Mouse (Mus musculus): Measurements from ENCODE around the gene Gm10142.
"Not testable (repeated sequence)": the region's sequence is repeated elsewhere in the genome, so short reads cannot be mapped to it uniquely, and the experiment has no call there.

The Gm10142 gene

DNA sequence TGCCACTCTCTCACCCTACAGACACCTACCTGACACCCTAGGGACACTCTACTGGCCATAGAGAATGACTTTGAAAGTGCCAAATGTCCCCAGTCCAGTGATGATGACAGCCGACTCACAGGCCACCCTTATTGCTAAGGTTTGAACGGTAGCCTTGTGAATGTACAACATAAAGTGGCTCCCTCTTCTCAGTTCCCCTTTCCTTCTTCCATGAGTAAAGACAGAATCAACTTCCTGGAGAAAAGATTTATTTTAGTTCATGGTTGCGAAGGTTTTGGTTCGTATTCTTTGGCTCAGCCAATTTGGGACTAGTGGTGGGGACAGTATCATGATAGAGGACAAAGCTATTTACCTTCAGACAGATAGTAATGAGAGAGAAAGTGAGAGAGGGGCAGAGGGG, 23.3 kb downstream of the Gm10142 start:
- CTCF ChIA-PET, result no interaction called here

- CTCF ChIA-PET, result not testable (repeated sequence)
Measured at GRCm38 (mm10) chr10:77741924-77742688, 26.5 kb downstream of the Gm10142 start, which contains the start of gene Gm18596. Gene Gm18596, minus strand, starts transcription at chr10:77742638.

- CTCF ChIA-PET, result not testable (repeated sequence)
Measured at GRCm38 (mm10) chr10:77750686-77751085, 35.1 kb downstream of the Gm10142 start.

- CTCF ChIA-PET, result not testable (repeated sequence)
Measured at GRCm38 (mm10) chr10:77751254-77751653, 35.6 kb downstream of the Gm10142 start, which contains the start of gene Gm9736. Gene Gm9736, minus strand, starts transcription at chr10:77751354.

DNA sequence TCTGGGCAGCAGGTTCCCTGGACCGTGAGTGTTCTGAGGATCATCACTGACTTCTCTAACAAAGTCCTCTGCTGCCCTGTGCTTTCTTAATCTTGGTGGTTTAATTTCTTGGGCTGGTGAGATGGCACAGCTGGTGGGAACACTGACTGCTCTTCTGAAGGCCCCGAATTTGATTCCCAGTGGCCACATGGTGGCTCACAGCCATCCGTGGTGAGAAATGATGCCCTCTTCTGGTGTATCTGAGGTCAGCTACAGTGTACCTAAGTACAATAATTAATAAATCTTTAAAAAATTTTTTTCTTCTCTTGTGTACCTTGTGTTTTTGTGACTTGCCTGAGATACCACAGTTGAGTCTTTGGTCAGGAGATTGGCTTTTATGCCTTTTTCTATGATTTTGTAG, 36.7 kb downstream of the Gm10142 start:
- CTCF ChIA-PET, result not testable (repeated sequence)

- CTCF ChIA-PET, result no interaction called here
Measured at GRCm38 (mm10) chr10:77753448-77753847, 37.8 kb downstream of the Gm10142 start.

GRCm38 (mm10) chr10:77759582-77759981, 44.0 kb downstream of the Gm10142 start, which contains the start of gene Gm3233:
Gene Gm3233, minus strand, starts transcription at chr10:77759682.
- CTCF ChIA-PET, result not testable (repeated sequence)
